7 mouse cellular contexts compared by ENCODE assay signal in the genomic region with DNA sequence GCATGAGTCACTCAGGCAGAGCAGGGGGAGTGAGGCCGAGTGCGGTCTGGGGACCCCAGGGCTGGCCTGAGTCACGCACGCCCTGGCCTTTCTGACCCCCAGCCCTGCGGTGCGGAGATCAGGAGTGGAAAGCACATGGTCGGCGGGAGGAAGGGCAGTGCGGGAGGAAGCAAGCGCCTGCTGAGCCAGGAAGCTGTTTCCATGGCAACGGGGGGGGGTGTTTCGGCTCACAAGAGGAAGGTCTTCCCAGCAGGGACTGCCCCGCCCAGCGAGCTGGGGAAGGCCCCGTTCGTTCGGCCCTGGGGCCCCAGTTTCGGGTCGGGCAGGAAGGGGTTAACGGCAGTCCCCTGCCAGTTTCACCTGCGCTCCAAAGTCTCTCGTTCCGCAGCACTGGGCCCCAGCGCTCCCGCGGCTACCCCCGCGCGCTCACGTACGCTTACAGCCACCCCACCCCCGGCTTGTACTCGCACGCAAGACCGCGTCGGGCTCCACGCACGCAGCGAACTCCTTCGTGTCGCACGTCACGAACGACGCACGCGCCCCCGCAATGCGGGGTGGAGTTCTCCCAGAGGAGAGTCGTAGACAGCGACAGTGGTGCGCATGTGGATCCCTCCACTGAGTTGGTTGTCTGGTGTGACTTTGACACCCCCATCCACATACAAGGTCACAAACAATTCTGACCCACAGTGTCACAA. TPM values are rescaled to one million over a fixed set of nuclear protein-coding genes. Genes with fewer than 3 reads are reported as not detected.
DNase-seq lines count a peak whose midpoint lies in the region; ATAC-seq lines count a peak whose summit lies in the region.

No protein-coding gene starts in this region.

- under 1% methylated on average over 53 of the region's 53 CpGs for WGBS in intestine, embryonic 16.5 days
- under 1% methylated on average over 53 of the region's 53 CpGs for WGBS in midbrain, embryonic 10.5 days

- H3K27ac ChIP-seq in intestine, embryonic 16.5 days (ENCODE audit: low read length), result peak overlapping the region; percentile 95
- H3K27ac ChIP-seq in midbrain, embryonic 10.5 days (replicated peaks), result peak overlapping the region; percentile 83

- peaks cover 52% of the 10 kb centered on the region for H3K4me1 ChIP-seq in intestine, embryonic 16.5 days (ENCODE audit: control insufficient read depth, insufficient read depth, low read length)
- peaks cover 45% of the 10 kb centered on the region for H3K4me1 ChIP-seq in midbrain, embryonic 10.5 days

- 0 out of 2 replicates have a peak, but pooled peaks cover 2% of the 10 kb centered on the region for H3K27me3 ChIP-seq in intestine, embryonic 16.5 days (replicated peaks; ENCODE audit: control insufficient read depth, insufficient read depth, low read length)
- peaks cover 78% of the 10 kb centered on the region for H3K27me3 ChIP-seq in midbrain, embryonic 10.5 days (ENCODE audit: low read depth, poor library complexity, severe bottlenecking)

- peak; percentile 45 for ATAC-seq in intestine, embryonic 16.5 days

- no peaks in the 10 kb centered on the region for H3K36me3 ChIP-seq in intestine, embryonic 16.5 days (ENCODE audit: control insufficient read depth, insufficient read depth, low read length)
- H3K36me3 ChIP-seq in midbrain, embryonic 10.5 days, result no peaks in the 10 kb centered on the region

- intact Hi-C loops in gastrocnemius, postnatal 36 days (cut with DNase I), result no loop called here
- intact Hi-C loops in left cerebral cortex, postnatal 36 days (cut with DNase I), result loop anchor here (1.0 kb wide), 1 partner anchor 8 kb away; the partner anchor contains the start of gene Junb

- H3K4me3 ChIP-seq in intestine, embryonic 16.5 days (ENCODE audit: low read length), result peak overlapping the region; percentile 56
- peak overlapping the region; percentile 68 for H3K4me3 ChIP-seq in midbrain, embryonic 10.5 days

- H3K4me2 ChIP-seq in intestine, embryonic 16.5 days (ENCODE audit: low read depth, low read length), result peak overlapping the region; percentile 99

- H3K9ac ChIP-seq in intestine, embryonic 16.5 days (ENCODE audit: low read depth, low read length), result peak overlapping the region; percentile 76

- DNase-seq in adrenal gland, adult 18-20 months (ENCODE audit: low spot score in 2 of 2), result peak; percentile 82 to 83
- peak; percentile 75 for DNase-seq in embryo, embryonic 10 days (ENCODE audit: low spot score)
- DNase-seq in gastrocnemius, postnatal 36 days, result peak; percentile 72 to 79
- DNase-seq in left cerebral cortex, postnatal 36 days (ENCODE audit: low spot score in 2 of 2), result peak; percentile 96 to 97
- DNase-seq in midbrain, embryonic 10.5 days (ENCODE audit: low spot score), result peak; percentile 84
- DNase-seq in spleen, adult 18-20 months, result peak; percentile 93 to 95

- H3K9me3 ChIP-seq in intestine, embryonic 16.5 days (ENCODE audit: control insufficient read depth, low read length), result no peaks in the 10 kb centered on the region
- H3K9me3 ChIP-seq in midbrain, embryonic 10.5 days (replicated peaks), result no peaks in the 10 kb centered on the region

RNA-seq across cellular contexts. Expression of gene Hook2, which starts 4.6 kb away (rescaled TPM):
- total RNA-seq in adrenal gland, adult 18-20 months (2021), result 1 to 10 TPM; 6.3 to 7.2 TPM
- 1 to 10 TPM; 1.4 to 1.5 TPM for total RNA-seq in gastrocnemius, postnatal 36 days (2021)
- 96.9 and 108 TPM in 2 replicates for polyA plus RNA-seq in intestine, embryonic 16.5 days (2015; fragmentation: Nextera tagmentation; extraction: Ambion mirVana)
- total RNA-seq in left cerebral cortex, postnatal 36 days (2021), result 10 to 100 TPM in 1 of 2 experiments, 1 to 10 TPM in 1; 8.2 to 10.0 TPM
- polyA plus RNA-seq in midbrain, embryonic 10.5 days (2016; fragmentation: Nextera tagmentation; extraction: Ambion mirVana), result 18.2 and 18.4 TPM in 2 replicates

RNA-seq across cellular contexts. Expression of gene Junb, which starts 7.3 kb away (rescaled TPM):
- 10 to 100 TPM; 27.1 to 28.5 TPM for total RNA-seq in adrenal gland, adult 18-20 months (2021)
- 10 to 100 TPM in 1 of 2 experiments, 1 to 10 TPM in 1; 4.3 to 12.8 TPM for total RNA-seq in gastrocnemius, postnatal 36 days (2021)
- 18.2 and 25.5 TPM in 2 replicates for polyA plus RNA-seq in intestine, embryonic 16.5 days (2015; fragmentation: Nextera tagmentation; extraction: Ambion mirVana)
- 100 to 1,000 TPM in 1 of 2 experiments, 10 to 100 TPM in 1; 43.2 to 133 TPM for total RNA-seq in left cerebral cortex, postnatal 36 days (2021)
- 5.0 and 5.4 TPM in 2 replicates for polyA plus RNA-seq in midbrain, embryonic 10.5 days (2016; fragmentation: Nextera tagmentation; extraction: Ambion mirVana)

RNA-seq across cellular contexts. Expression of gene Rnaseh2a, which starts 16.3 kb away (rescaled TPM):
- total RNA-seq in adrenal gland, adult 18-20 months (2021), result 100 to 1,000 TPM in 1 of 2 experiments, 10 to 100 TPM in 1; 80.9 to 131 TPM
- total RNA-seq in gastrocnemius, postnatal 36 days (2021), result 10 to 100 TPM; 23.3 to 23.8 TPM
- 102 and 120 TPM in 2 replicates for polyA plus RNA-seq in intestine, embryonic 16.5 days (2015; fragmentation: Nextera tagmentation; extraction: Ambion mirVana)
- 10 to 100 TPM; 41.2 to 55.4 TPM for total RNA-seq in left cerebral cortex, postnatal 36 days (2021)
- polyA plus RNA-seq in midbrain, embryonic 10.5 days (2016; fragmentation: Nextera tagmentation; extraction: Ambion mirVana), result 136 and 158 TPM in 2 replicates

RNA-seq across cellular contexts. Expression of gene Prdx2, which starts 16.4 kb away (rescaled TPM):
- total RNA-seq in adrenal gland, adult 18-20 months (2021), result 100 to 1,000 TPM; 740 to 761 TPM
- 100 to 1,000 TPM; 180 to 196 TPM for total RNA-seq in gastrocnemius, postnatal 36 days (2021)
- 533 and 590 TPM in 2 replicates for polyA plus RNA-seq in intestine, embryonic 16.5 days (2015; fragmentation: Nextera tagmentation; extraction: Ambion mirVana)
- total RNA-seq in left cerebral cortex, postnatal 36 days (2021), result 100 to 1,000 TPM; 324 to 340 TPM
- polyA plus RNA-seq in midbrain, embryonic 10.5 days (2016; fragmentation: Nextera tagmentation; extraction: Ambion mirVana), result 1,203 and 1,278 TPM in 2 replicates

RNA-seq across cellular contexts. Expression of gene Gm49661, which starts 16.6 kb away (rescaled TPM):
- 1 to 10 TPM; 1.9 TPM for total RNA-seq in adrenal gland, adult 18-20 months (2021)
- total RNA-seq in gastrocnemius, postnatal 36 days (2021), result not detected
- polyA plus RNA-seq in intestine, embryonic 16.5 days (2015; fragmentation: Nextera tagmentation; extraction: Ambion mirVana), result not detected in 2 replicates
- total RNA-seq in left cerebral cortex, postnatal 36 days (2021), result 1 to 10 TPM in 1 of 2 experiments, not detected in 1; 1.6 TPM
- polyA plus RNA-seq in midbrain, embryonic 10.5 days (2016; fragmentation: Nextera tagmentation; extraction: Ambion mirVana), result not detected in 2 replicates

Comparison
In these comparisons a context has a peak if more than half of its experiments do, and no peak if none do; other contexts are left out.
1. Peak in every context shown above with its lines: DNase-seq, ATAC-seq, H3K4me3 ChIP-seq and H3K27ac ChIP-seq.